Mouse (Mus musculus): ENCODE measurements around the gene Denr.

Gene Denr

DNA sequence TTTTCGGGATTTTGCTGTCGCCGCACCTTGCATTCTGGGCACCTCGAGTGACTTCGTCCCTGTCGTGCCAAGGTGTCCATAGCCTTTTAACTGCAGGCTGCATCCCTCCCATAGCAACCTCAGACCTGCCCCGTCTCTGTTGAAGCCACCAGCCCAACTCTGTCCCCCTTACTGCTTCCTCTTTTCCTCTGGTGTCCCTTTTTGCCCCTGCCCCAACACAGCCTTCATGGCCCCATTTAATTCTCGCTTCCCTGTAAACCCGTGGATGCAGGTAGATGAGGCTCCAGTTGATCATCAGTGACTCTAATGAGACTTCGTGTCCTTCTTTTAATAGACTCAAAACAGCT is 629 bp downstream of the Denr start:
- DNase-seq (ENCODE audit: low spot score in 2 of 2) = no peak

DNA sequence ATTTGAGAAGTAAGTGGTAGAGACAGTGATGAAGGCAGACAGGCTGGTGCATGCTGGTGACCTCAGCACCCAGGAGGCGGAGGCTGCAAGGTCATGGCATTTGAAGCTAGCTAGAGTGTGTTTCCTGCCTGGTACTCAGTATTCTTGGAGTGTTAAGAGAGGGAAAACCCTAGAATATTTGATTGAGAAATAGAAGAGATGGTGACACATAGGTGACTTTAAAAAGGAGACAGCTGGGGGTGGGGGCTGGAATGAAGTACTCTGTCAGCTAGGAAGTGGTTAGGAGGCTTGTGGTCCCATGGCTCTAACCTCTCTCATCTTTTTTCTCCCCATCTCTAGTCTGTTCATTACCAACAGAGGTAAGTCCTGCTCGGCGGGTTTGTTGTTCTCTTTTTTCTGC is 7.9 kb downstream of the Denr start:
- DNase-seq (ENCODE audit: low spot score in 2 of 2) = no peak

DNA sequence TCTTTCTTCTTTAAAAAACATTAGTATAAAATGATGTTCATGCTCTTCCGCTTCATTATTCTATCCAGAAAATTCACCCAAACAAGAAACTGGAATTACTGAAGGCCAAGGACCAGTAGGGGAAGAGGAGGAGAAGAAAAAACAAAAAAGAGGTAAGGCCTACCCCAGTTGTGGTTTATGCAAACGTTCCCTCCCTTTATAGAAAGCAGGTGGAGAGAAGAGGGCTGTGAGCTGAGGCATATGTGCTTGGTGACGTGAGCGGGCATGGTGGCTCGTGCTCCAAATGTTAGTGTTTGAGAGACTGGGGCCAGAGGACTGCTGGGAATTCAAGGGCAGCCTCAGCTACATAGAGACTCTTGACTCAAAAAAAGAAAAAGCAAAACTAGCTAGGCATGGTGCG is 15.1 kb downstream of the Denr start:
- no peak for DNase-seq (ENCODE audit: low spot score in 2 of 2)

DNA sequence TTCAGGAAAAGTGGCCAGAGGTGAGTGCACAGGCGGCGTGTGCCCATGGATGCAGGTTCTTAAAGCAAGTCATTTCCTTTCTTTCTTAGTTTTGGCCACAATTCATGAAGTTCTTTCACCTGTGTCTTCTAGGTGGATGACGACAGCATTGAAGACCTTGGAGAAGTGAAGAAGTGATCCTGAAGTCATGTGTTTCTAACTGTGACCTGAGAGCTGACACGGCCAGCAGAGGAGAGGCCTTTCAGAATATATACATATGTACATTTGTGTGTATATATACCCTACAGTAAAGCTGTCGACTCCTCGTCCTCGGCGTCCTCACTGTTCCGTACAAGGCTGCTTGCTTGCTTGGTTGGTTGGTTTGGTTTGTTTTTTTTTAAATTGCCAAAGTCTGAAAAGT is 20.1 kb downstream of the Denr start, which contains the start of gene Gm43518:
Gene Gm43518 (plus strand): TSS at position 301 of the 400 bp plus-strand sequence.
- no peak for DNase-seq (ENCODE audit: low spot score in 2 of 2)

DNA sequence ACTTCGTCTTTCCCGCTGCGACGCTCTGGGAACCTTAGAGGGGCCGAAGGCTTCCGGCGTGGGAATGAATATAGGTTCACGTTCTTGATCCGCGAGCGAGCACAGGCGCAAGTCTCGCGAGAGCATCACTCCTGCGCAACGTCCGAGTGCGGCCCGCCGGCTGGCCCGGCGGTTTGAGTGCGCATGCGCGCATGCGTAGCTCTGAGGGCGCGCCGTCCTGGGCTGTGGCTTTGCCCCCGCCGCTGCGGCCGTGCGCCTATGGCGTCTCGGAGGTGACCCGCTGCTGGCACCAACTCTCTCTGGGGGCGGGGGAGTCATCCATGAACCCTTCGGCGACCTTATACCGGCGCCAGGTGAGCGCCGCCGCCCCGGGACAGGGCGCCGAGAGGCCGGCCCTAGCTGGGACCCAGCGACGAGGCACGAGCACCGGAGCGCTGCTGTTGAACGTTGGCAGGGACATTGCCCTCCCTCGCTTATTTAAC is 23.6 kb downstream of the Denr start, which contains the start of gene Ccdc62:
Gene Ccdc62 (plus strand): TSS at position 172 of the 482 bp plus-strand sequence.
- peak; percentile 78 to 88 for DNase-seq (ENCODE audit: low spot score in 2 of 2)

DNA sequence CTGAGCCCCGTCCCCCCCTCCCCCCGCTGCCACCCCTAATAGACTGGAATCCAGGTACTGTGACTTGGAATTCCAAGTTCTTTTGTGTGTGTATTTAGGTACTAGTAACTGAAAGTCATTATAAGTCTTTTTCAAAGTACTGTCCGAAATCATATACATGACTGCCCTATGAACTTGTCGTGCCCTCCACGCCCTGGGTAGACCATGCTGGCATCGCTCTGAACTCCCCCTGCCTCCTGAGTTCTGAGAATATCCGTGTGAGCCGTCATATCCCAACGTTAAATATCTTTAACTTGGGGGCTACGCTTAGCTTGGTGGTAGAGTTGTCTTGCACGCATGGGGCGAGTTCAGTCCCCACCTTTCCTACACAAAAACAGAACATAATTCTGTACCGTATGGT is 24.2 kb downstream of the Denr start:
- no peak for DNase-seq (ENCODE audit: low spot score in 2 of 2)

DNA sequence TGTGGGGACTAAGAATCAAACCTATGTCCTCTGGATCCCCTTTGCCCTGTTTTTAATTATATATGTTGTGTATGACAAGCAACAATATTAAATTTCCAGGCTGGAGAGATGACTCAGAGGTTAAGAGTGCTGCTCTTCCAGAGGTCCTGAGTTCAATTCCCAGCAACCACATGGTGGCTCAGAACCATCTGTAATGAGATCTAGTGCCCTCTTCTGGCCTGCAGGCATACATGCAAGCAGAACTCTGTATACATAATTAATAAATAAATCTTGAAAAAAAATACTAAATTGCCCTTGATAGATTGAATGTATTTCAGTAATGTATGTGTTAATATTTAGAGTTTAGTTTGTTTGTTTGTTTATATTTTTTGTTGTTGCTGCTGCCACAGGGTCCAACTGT is 26.0 kb downstream of the Denr start:
- DNase-seq (ENCODE audit: low spot score in 2 of 2) = no peak

DNA sequence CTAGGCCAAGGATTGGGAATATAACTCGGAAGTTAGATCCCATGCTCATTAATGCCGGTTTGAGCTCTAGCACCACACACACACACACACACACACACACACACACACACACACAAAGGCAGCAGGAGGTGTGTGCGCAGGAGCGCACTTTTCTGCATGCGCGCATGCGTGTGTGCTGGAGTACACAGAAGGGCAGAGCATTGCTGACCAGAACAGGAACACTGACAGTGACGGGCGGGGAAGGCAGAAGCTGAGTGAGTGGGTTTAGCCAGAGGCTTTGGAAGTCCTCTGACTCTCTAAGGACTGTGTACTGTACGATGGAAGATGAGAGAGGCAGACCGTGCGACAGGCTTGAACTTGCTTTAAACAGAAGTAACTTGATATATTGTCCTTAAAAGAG is 26.6 kb downstream of the Denr start:
- no peak for DNase-seq (ENCODE audit: low spot score in 2 of 2)

DNA sequence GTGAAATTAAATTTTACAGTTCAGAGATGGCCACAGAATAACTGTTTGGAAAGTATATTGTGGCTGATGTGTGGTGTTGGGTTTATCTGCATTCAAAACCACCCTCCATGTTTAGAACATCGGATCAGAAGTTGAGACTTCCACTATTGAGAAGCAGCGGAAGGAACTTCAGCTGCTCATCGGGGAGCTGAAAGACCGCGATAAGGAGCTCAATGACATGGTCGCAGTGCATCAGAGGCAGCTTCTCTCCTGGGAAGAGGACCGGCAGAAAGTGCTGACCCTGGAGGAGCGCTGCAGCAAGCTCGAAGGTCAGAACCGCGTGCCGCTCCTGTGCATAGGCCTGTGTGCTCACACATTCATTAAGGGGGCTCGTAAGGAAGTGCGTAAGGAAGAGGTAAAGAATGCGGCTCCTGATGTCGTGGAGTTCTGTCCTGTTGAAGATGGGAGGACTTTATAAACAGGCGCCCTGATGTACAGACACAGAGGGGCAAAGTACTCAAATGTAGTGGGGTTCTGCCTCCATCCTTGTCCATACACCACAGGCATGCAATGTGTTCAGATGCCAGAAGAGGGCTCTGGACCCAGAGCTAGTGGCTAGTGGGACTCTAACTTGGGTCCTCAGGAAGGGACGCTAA is 27.1 kb downstream of the Denr start:
- no peak for DNase-seq (ENCODE audit: low spot score in 2 of 2)

DNA sequence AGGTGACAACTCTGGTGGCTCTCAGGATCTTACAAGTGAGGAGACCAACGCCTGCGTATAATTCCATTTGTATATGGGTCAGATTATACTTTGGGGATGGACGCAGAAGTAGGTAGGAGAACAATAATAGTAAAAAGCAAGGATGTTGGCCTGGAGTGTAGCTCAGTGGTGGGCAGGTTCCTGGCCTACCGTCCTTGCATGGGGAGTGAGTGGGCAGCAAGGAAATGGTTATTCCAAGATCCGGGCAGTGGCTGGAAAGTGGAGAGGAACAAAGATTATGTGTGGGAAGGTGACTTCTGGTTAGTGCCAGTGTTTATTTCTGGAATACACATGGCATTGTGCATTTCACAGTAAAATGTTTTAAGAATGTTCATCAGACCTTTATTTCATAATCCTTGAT is 29.0 kb downstream of the Denr start:
- DNase-seq (ENCODE audit: low spot score in 2 of 2) = no peak

DNA sequence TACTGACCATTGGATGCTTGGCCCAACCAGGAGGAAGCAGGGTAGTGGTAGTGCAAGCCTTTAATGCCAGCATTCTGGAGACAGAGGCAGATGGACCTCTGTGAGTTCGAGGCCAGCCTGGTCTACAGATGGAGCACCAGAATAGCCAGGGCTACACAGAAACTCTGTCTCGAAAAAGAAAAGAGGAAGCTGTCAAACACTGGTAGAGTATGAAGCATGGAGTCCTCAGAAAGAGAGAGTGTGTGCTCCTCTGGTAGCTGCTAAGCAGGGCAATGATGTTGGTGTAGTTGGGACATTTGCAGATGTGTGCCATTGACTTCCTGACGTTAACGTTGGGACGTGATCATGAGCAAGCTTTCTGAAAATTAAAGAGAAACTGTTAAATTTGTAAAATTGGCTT is 31.5 kb downstream of the Denr start:
- no peak for DNase-seq (ENCODE audit: low spot score in 2 of 2)

DNA sequence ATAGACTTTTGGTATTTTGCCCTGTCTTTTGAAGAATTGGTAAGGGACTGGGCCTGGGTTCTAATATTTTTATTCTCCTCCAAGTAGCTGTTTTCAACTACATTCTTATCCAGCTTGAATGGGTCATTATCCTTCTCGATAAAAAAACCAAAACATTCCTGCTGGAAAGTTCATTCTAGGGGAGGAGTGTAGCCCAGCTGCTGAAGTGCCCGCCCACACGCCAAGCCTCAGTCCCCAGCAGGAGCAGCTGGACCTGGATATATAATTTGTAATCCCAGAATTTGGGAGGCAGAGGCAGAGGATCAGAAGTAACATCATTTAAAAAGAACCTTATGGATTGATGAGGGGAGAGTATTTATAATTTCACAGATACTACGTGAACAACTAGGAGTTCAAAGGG is 39.6 kb downstream of the Denr start:
- DNase-seq (ENCODE audit: low spot score in 2 of 2) = no peak

DNA sequence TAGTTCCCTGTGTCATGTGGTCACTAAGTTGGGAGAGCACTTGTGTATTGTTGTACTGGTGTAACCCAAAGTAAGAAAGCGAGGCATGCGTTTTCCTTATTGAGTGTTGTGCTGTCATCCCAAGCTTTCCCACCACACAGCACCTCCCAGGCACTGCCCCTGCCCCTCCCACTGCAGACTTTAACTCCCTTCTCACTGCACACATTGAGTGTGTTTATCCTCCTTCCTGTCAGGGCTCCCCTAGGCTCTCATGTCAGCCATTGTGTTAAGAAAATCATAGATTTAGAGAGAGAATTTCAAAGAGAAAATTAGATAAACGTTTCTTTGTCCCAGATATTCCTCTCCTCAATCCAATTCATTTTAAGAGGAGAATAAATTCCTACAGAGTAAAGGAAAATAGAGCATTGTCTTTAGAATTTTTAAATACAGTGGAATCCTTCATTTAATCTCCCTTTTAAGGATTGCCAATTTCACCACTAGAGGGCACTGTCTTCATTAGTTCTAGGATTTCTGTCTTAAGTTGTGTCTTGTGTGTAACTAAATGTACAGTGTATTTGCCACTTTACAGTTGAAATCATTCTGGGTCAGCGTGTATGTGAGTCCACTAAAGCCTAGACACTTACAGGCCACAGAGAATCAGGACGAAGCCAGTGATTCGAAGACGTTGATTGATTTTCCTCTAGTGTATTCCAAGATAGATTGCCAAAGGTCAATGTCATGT is 40.2 kb downstream of the Denr start:
- DNase-seq (ENCODE audit: low spot score in 2 of 2) = no peak

DNA sequence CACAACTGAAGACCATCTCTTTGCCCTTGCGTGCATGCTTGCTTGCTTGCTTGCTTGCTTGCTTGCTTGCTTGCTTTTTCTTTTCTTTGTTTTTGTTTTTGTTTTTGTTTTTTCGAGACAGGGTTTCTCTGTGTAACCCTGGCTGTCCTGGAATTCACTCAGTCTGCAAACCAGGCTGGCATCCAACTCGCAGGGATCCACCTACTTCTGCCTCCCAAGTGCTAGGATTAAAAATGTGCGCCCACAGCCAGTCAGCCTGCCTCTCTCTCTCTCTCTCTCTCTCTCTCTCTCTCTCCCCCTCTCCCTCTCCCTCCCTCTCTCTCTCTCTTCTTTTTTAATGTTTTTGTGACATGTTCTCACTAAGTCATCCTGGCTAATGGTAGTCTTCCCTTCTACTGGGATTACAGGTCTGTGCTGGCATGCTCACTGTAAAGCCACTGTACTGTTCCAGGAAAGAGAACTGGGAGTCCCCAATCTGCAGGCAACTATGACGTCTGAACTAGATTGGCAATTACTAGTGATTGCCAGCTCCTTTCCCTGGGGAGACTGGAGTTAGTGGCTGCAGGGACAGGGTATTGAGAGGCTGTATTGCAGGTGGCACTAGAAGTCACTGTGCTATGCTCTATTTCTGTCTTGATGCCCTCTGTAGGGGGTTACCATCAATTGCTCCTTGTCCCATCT is 45.5 kb downstream of the Denr start:
- no peak for DNase-seq (ENCODE audit: low spot score in 2 of 2)

DNA sequence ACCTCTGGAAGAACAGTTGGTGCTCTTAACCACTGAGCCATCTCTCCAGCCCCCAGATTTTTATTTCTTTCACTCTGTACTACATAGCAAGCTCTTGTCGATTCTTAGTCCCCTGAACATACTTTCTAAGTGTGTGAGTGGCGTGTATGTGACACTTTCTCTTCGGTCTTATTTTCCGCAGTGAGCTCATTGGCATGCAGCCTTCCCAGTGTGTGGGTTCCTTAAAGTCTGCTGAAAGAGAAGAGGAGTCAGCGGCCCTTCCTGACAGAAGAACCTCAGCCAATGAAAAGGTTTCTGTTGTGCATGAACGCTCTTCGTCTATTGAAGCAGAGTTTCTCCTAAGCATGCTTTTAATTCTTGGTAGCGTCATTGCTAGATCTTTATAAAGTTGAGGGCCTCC is 50.2 kb downstream of the Denr start:
- DNase-seq (ENCODE audit: low spot score in 2 of 2) = no peak

DNA sequence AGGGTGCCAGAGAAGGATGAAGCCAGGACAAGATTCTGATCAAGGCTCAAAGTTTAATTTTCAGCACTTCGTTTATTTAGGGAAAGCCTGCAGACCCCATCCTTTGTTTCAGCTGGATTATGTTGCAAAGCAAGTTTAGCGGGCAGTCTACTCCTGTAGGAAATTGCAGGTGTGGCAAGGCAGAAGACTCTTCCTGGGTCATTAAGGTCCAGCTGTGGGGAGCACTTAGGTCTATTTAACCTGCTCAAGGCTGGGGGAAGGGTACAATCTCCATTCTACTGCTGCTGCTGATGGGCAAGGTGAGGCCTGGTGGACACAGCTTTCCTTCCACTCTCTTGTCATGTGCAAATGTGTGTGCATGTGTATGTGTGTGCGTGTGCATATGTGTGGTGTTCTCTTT is 52.0 kb downstream of the Denr start:
- DNase-seq (ENCODE audit: low spot score in 2 of 2) = no peak

DNA sequence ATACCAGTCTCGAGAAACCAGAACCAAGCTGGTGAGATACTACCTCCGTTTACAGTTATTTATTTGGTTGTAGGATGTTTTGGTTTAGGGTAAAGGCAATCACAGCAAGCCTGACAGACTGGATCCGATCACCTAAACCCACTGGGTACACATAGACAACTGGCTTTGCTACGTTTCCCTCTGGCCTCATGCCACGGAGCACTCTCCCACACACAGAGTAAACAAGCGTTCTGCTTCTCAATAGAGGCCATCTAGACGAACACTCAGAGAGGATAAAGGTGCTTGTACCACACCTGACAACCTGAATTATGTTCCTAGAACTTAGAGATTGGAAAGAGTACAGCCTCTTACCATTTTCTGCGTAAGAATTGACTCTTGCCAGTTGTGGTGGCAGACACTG is 53.2 kb downstream of the Denr start:
- DNase-seq (ENCODE audit: low spot score in 2 of 2) = peak in 1 of 2 experiments; percentile 65

DNA sequence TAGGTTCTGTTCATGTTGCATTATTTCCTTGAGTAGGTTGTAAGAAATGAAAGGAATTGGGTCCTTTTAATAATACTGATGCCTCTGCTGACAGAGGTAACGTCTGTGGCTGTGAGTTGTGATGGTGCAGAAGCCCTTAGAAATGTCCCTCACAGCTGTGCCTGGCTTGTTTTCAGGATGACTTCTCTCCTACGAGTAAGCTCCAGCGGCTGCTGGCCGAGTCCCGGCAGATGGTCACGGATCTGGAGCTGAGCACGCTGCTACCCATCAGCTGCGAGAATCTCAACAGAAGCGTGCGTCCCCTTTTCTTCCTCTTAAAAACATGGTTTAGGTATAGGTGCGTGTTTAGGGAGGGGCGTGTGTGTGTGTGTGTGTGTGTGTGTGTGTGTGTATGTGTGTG is 54.1 kb downstream of the Denr start:
- DNase-seq (ENCODE audit: low spot score in 2 of 2) = no peak

DNA sequence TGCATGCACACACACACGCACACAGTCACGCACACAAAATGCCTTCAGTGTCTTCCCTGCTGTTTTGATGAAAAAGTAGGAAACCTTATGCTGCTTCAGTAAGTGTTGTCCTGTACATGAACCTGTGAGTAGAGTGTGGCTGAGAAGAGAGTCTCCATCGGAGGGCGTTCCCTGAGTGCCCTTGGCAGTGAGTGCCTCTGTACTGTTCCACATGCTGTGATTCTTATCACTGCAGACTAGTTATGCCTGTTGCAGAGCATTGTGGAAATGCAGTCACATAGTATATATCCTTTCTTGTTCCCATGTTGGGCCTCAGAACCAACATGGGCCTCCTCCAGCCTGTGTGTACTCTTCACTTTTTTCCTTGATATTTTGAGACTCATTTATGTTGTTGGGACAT is 57.2 kb downstream of the Denr start:
- no peak for DNase-seq (ENCODE audit: low spot score in 2 of 2)

DNA sequence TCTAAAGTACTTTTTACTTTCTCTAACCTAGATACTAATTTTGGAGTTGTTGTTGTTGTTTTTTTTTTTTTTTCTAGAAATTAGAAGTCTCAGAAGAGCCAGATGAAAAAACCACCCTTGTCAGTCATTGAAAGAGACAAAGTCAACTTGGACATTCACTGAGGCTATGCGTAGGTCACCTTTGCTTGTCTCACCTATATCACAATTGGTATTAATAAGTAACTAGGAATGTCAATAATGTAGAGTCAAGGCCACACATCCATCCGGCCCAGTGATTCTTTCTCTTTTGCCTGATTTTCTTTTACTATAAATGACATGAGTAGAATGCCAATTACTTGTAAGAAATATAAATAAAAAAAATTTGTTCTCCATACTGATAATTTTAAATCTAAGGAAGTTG is 59.8 kb downstream of the Denr start:
- no peak for DNase-seq (ENCODE audit: low spot score in 2 of 2)

DNA sequence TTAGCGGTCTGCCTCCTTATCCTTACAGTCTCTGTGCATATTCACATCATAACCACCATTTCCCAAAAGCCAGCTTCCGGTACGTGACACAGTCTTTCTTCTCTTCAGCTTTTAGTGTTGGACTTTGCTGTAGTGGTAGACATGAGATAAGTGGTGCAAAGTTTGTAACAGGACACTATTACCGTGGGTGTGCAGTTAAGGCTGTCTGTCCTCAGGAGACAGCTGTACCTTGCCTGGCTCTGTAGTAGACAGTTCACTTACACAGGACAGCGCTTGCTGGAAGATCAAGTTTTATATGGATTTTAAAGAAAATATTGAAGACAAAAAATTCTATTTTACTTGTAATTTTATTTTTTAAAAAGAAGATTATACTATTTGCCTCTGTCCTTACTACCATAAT is 61.5 kb downstream of the Denr start:
- no peak for DNase-seq (ENCODE audit: low spot score in 2 of 2)

DNA sequence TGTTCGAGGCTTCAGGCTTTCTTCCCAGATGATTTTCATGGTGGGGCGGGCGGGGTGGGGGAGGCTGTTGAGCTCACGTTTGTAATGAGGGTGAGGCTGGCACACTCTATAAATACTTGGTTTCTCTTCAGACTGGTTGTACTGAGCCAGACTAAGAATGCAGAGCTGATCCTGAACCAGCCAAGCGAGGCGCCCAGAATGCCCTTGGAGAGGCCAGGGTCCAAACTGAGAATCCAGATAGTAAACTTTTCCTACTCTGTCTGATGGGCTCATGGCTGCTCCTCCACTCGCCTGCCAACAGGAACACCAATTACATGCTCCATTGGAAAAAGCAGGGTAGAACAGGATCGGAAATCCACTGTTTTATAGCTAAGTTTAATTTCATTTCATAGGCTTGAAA is 62.2 kb downstream of the Denr start:
- no peak for DNase-seq (ENCODE audit: low spot score in 2 of 2)

DNA sequence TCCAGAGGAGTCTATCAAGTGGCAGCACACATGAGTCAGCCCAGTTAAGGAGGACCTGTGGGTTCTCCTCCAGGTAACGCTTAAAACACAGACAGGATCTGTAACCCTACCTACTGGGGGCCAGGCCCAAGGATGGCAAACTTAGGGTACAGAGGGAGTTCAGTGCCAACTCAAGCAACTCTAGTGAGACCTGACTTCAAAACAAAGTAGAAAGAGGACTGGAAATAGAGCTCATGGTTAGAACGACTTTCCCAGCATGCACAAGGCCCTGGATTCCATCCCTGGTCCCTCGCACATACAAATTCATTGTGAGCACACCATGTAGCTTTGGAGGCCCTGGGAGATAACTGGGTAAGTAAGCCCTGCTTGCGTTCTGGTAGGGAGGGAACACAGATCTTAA is 63.6 kb downstream of the Denr start:
- no peak for DNase-seq (ENCODE audit: low spot score in 2 of 2)
